Mouse (Mus musculus): Measurements from ENCODE around the gene Erich2. TPM values are rescaled to one million over a fixed set of nuclear protein-coding genes. Genes with fewer than 3 reads are reported as not detected.

Erich2 gene
- polyA plus RNA-seq, 1 experiment: 0.09 TPM

DNA sequence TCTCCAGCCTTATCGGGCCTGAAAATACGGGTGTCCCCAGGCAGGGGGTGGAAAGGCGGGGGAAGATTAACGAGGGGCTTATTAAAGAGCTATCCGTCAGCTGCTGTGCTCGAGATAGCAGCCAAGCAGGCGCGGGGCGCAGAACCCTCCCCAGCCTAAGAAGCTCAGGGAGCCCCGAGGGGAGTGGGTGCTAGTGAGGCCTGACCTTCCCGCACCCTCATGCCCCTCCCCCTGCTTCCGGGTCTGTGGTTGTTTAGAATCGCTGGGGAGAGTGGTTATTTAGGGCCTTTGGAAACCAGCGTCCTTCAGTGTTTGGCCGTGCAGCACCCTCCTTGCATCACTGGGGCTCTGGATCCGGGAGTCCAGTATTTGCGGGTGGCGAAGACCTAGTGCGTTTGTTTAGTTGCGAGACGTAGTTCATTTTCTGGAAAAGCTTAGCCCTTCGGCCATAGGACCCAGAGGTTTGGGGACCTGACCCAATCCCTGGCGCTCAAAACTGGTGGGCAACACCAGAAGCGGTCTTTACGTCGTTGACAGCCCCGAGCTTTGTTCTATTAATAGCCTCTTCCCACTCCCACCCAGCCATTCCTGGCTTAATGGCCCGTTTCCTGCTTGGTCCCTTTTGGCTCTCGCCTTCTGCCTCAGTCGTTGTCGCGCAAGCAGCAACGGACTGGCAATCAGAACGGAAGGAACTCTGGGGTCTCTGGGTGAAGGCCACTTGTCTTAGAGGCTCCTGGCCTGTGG lies 59.8 kb downstream of the Erich2 start:
- TF ChIP-seq POLR2A (IDR thresholded peaks at IDR 0.05; ENCODE audit: control insufficient read depth, extremely low read depth, insufficient read depth, low read length, poor library complexity) (no peak), CTCF (IDR thresholded peaks at IDR 0.05; ENCODE audit: borderline replicate concordance, control insufficient read depth, extremely low read depth, insufficient read depth, low read length, poor library complexity) (no peak)
- H3K4me1 ChIP-seq (replicated peaks; ENCODE audit: control insufficient read depth, insufficient read depth, low read length): peaks cover 4% of the 10 kb centered on the region; the same call in 1 of the 2 replicates
- 5% methylated on average over 34 of the region's 34 CpGs for WGBS
- H3K27me3 ChIP-seq (ENCODE audit: control insufficient read depth, insufficient read depth, low read length): peaks cover 28% of the 10 kb centered on the region
- H3K4me3 ChIP-seq (ENCODE audit: control insufficient read depth, insufficient read depth, low read length): no peak overlapping the region
- no peak overlapping the region for H3K27ac ChIP-seq (ENCODE audit: control insufficient read depth, insufficient read depth, low read length)
- no peak for DNase-seq
- no peaks in the 10 kb centered on the region for H3K36me3 ChIP-seq (ENCODE audit: control insufficient read depth, insufficient read depth, low read length)

DNA sequence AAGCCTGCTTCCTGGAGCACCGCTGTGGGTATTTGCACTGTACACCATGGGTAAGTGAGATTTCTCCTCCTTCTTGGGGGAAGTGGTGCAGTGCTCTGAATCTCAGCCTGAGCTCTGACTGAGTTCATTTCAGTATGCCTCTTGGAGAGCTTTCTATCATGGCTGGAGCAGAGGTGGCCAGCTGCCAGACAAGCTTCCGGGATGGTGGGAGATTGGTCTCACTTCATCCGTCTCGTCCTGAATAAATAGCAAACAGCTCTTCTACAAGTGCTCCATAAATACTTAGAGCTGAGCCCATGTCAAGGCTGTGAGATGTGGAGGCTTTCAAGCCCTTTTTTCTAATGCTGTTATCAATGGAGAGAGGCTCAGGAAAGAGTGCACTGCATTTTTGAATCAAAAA lies 63.1 kb downstream of the Erich2 start:
- 82% methylated on average over 4 of the region's 4 CpGs for WGBS
- peaks cover 10% of the 10 kb centered on the region; the same call in 1 of the 2 replicates for H3K27me3 ChIP-seq (ENCODE audit: control insufficient read depth, insufficient read depth, low read length)
- TF ChIP-seq POLR2A (IDR thresholded peaks at IDR 0.05; ENCODE audit: control insufficient read depth, extremely low read depth, insufficient read depth, low read length, poor library complexity): no peak
- TF ChIP-seq CTCF (IDR thresholded peaks at IDR 0.05; ENCODE audit: borderline replicate concordance, control insufficient read depth, extremely low read depth, insufficient read depth, low read length, poor library complexity): no peak
- H3K4me1 ChIP-seq (replicated peaks; ENCODE audit: control insufficient read depth, insufficient read depth, low read length): peaks cover 4% of the 10 kb centered on the region; the same call in 1 of the 2 replicates
- no peak for DNase-seq
- no peak overlapping the region for H3K27ac ChIP-seq (ENCODE audit: control insufficient read depth, insufficient read depth, low read length)
- no peaks in the 10 kb centered on the region for H3K36me3 ChIP-seq (ENCODE audit: control insufficient read depth, insufficient read depth, low read length)
- H3K4me3 ChIP-seq (ENCODE audit: control insufficient read depth, insufficient read depth, low read length): no peak overlapping the region

DNA sequence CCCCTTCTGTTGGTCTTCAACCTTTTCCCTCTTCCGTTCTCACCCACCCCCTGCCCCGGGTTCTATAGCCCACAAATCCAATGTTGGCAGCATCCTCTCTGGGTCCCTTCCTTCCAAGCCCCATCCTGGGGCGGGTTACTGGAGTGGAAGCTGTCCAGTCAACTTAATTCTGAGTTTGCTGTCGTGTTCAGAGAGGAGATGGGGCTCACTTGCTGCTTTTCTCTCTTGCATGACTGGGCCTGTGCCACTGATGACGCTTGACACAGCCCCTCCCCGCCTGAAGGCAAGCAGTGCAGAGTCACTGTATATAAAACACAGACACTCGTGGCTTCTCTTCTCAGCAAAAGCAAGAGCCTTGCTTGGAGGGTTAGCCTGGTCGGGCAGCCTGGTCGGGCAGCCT lies 63.6 kb downstream of the Erich2 start:
- Histone ChIP-seq H3K27me3 (ENCODE audit: control insufficient read depth, insufficient read depth, low read length) (peaks cover 6% of the 10 kb centered on the region; the same call in 1 of the 2 replicates), H3K4me3 (ENCODE audit: control insufficient read depth, insufficient read depth, low read length) (no peak overlapping the region), H3K36me3 (ENCODE audit: control insufficient read depth, insufficient read depth, low read length) (no peaks in the 10 kb centered on the region), H3K4me1 (replicated peaks; ENCODE audit: control insufficient read depth, insufficient read depth, low read length) (peaks cover 4% of the 10 kb centered on the region; the same call in 1 of the 2 replicates), H3K27ac (ENCODE audit: control insufficient read depth, insufficient read depth, low read length) (no peak overlapping the region)
- DNase-seq: no peak
- TF ChIP-seq POLR2A (IDR thresholded peaks at IDR 0.05; ENCODE audit: control insufficient read depth, extremely low read depth, insufficient read depth, low read length, poor library complexity): no peak
- TF ChIP-seq CTCF (IDR thresholded peaks at IDR 0.05; ENCODE audit: borderline replicate concordance, control insufficient read depth, extremely low read depth, insufficient read depth, low read length, poor library complexity): no peak
- 59% methylated on average over 9 of the region's 9 CpGs for WGBS

GRCm38 (mm10) chr2:70573544-70574210 lies 65.1 kb downstream of the Erich2 start:
- Histone ChIP-seq H3K4me3 (ENCODE audit: control insufficient read depth, insufficient read depth, low read length) (no peak overlapping the region), H3K36me3 (ENCODE audit: control insufficient read depth, insufficient read depth, low read length) (no peaks in the 10 kb centered on the region), H3K27me3 (ENCODE audit: control insufficient read depth, insufficient read depth, low read length) (no peaks in the 10 kb centered on the region), H3K4me1 (replicated peaks; ENCODE audit: control insufficient read depth, insufficient read depth, low read length) (no peaks in the 10 kb centered on the region), H3K27ac (ENCODE audit: control insufficient read depth, insufficient read depth, low read length) (no peak overlapping the region)
- no peak for DNase-seq
- no peak for TF ChIP-seq POLR2A (IDR thresholded peaks at IDR 0.05; ENCODE audit: control insufficient read depth, extremely low read depth, insufficient read depth, low read length, poor library complexity)
- TF ChIP-seq CTCF (IDR thresholded peaks at IDR 0.05; ENCODE audit: borderline replicate concordance, control insufficient read depth, extremely low read depth, insufficient read depth, low read length, poor library complexity): no peak
- 83% methylated on average over 8 of the region's 8 CpGs for WGBS

- TF ChIP-seq POLR2A (IDR thresholded peaks at IDR 0.05; ENCODE audit: control insufficient read depth, extremely low read depth, insufficient read depth, low read length, poor library complexity) (no peak), CTCF (IDR thresholded peaks at IDR 0.05; ENCODE audit: borderline replicate concordance, control insufficient read depth, extremely low read depth, insufficient read depth, low read length, poor library complexity) (no peak)
- H3K4me1 ChIP-seq (replicated peaks; ENCODE audit: control insufficient read depth, insufficient read depth, low read length): no peaks in the 10 kb centered on the region
- whole genome bisulfite sequencing: 92% methylated on average over 6 of the region's 6 CpGs
- DNase-seq: no peak
- H3K4me3 ChIP-seq (ENCODE audit: control insufficient read depth, insufficient read depth, low read length): no peak overlapping the region
- no peaks in the 10 kb centered on the region for H3K36me3 ChIP-seq (ENCODE audit: control insufficient read depth, insufficient read depth, low read length)
- H3K27ac ChIP-seq (ENCODE audit: control insufficient read depth, insufficient read depth, low read length): no peak overlapping the region
- H3K27me3 ChIP-seq (ENCODE audit: control insufficient read depth, insufficient read depth, low read length): no peaks in the 10 kb centered on the region
Measured at GRCm38 (mm10) chr2:70588200-70588599, 79.6 kb downstream of the Erich2 start.

Other genes starting within 250 kb of the Erich2 start
- gene Sp5, start 33.9 kb upstream of the Erich2 start, polyA plus RNA-seq (2012; rRNA removed): 0.08 and 0.12 TPM in 2 replicates
- 1.1 and 2.9 TPM in 2 replicates for gene Gad1, start 44.3 kb downstream of the Erich2 start, polyA plus RNA-seq (2012; rRNA removed)
- gene Gorasp2, start 152.8 kb downstream of the Erich2 start, polyA plus RNA-seq (2012; rRNA removed): 106 and 117 TPM in 2 replicates
- 0.20 TPM in 1 of 2 replicates, not detected in the other for gene Gm26558, start 153.3 kb downstream of the Erich2 start, polyA plus RNA-seq (2012; rRNA removed)

All from thymus, adult 2 months (tissue).